Mouse (Mus musculus) gastrocnemius, postnatal 10 days (tissue): ENCODE results near the gene Ttc34. TPM values are rescaled to one million over a fixed set of nuclear protein-coding genes. Genes with fewer than 3 reads are reported as not detected.
A peak's percentile ranks its signal among the peaks of the same experiment; 100 is the strongest.

ENCODE experiments used
- DNase-seq: peaks from one replicate; pipeline ENCODE4 v3.0.0; 2021; ENCODE audit warnings: mixed read lengths
- total RNA-seq, 2 experiments: library from RNA; stranded (reverse); gene quantifications; 2 replicates each; pipeline ENCODE4 v1.2.3; 2021

The Ttc34 gene
- total RNA-seq, 2 experiments from 2014 or later = not detected

DNA sequence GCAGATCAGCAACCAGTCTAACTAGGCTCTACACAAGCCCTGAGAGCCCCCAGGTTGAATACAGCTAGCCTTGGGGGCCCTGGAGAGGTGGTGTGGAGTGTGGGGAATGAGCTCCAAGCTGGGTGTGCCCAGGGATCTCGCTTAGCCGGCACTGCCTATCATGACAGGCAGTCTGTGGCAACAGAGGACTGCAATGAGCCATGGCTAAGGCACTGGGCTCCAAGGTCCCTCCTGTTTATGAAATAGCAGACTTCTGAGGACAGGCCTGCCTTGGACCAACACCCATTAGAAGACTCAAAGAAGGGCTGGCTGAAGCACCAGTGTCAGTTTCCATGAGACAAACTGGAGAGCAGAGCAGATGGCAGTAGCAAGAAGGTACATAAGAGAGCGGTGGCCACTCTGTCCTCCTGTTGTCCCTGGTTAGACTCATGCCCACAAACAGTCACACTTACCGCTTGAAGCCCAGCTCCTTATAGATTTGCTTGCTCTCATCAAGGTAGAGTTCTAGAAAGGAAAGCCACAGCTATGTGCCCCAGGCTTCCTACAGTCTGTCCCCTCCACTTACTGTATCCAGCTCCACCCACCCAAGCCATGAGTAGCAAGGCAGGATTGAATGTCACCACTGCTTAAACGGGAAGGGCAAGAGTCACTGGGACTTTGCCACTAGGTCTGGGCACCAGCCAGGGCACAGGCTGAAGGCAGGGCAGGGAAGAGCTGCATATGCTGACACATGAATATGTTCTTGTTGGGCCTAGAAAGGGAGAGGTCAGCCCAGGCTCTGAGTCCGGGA, 60.6 kb downstream of the Ttc34 start:
- DNase-seq = peak; percentile 36

DNA sequence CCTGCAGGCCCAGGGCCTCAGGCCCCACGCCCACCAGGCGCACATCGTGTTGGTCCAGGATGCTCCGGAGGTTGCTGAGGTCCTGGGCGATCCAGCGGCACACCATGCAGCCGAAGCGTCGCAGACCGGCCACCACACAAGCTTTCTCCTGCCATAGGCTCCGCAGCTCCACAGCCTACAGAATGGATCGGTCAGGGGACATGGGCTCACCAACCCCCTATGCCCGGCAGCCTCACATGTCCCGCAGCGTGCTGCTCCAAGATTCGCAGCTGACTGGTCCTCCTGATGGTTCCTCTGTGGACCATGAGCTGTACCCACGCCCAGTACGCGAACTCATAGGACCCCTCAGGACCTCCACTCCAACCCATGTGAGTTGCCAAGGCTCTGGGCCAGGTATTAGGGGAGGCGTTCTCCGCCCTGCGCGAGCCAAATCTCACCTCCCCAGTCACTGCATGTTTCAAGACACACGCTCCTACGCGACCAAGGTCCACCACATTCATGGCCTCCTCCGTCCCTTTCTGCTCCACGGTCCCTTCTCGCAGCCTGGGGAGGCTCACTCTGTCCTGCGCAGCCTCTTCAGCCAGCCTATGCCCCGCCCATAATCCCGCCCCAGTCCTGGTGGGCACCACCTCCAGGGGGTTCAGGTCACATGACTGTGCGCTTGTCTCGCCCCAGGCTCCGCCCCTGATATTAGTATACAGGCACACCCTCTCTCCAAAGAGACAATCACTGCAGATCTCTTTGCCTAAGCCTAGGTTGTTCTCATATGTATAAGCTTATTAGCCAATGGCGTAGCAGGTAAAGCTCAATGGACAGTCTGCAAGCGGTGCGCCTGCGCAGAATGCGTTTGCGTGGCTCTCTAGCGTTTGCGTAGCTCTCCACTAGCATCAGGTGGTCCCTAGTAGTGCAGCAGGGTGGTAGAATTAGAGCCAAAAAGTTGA, 61.5 kb downstream of the Ttc34 start, which contains the start of gene Fam213b:
Gene Fam213b, minus strand, starts transcription at position 630 of the 941 bp plus-strand sequence.
- DNase-seq = peak; percentile 68

DNA sequence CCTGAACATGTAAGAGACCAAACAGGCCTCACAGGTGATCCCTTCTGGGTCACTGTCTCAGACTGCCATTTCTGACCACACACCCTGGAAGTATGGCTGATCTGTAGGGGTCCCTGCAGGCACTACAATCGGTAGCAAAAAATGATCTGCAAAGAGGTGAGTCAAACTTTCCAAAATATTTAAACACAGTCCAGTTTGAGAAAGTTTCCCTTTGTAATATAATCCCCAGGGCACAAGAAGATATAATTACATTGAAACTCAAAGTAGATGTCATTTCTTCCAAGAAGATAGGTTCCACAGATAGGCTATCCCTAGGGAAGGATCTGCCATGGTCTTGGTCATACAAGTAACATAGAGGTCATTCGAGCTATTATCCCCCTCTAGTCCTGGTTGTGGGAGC, 65.1 kb downstream of the Ttc34 start:
- DNase-seq = no peak

DNA sequence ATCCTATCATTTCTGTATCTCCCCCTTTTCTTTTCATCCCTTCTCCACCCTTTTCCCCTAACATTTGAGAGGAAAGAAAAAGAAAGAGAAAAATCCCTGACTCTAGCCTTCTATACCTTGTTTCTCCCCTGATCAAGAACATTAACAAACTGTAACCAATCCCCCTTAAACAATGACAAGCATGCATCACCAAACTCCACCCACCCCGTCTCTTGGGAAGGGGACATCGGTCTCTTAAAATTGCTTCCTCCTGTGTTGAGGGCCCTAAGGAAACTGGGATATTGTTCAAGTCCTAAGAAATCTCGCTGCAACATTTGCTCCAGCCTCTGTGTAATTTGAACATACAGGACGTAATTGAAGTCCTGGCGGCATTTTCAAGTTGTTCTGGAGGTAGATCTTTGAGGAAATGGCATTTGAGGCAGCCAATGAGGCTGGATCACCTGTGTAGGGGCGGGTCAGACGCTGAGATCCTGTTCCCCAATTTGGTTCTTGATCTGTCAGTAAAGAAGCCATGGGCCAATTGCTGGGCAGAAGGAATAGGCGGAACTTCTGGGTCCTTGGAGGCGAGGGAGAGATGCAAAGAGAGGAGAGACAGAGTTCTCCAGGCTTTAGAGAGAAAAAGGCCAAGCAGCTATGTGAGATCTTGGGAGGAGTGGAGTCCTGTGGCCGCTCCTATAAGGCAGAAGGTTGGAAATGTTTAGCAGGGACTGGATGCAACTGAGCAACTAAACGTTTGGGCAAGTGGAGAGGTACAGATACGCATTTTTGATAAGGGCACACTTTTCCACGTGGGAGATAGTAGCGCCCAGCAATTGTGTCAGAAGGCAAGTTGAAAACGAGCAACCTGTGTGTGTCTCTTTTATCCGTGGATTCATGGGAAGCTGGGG, 67.2 kb downstream of the Ttc34 start:
- no peak for DNase-seq

DNA sequence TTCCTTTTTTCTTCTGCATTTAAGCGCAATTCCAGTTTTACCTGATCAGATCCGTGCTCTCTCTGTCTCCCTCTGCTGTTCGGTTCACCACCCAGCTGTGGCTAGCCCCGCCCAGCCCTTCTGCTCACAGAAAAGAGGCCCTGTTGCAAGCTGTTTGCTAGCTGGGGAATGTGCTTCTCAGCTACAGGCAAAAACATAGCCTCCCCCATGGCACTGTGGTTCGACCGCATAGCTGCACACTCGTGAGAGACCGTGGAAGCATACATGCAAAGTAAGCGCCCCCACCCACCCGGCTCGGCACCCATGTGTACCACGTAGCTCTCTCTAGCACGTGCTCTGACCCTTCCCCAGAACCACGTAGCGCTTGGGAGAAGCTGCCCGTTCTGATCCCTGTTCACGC, 70.6 kb downstream of the Ttc34 start:
- DNase-seq = peak; percentile 68

DNA sequence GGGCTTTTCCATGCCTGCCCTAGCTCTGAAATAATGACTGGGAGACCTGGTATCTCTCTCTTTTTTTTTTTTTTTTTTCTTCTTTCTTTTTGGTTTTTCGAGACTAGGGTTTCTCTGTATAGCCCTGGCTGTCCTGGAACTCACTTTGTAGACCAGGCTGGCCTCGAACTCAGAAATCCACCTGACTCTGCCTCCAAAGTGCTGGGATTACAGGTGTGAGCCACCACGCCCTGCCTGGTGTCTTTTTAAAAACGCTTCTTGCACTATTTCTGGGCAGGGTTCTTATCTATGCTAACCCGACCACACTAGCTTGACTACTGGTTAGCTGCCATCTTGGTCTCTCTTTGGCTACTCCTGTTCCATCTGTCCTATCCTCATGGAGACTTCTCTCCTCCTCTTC, 71.2 kb downstream of the Ttc34 start:
- no peak for DNase-seq

DNA sequence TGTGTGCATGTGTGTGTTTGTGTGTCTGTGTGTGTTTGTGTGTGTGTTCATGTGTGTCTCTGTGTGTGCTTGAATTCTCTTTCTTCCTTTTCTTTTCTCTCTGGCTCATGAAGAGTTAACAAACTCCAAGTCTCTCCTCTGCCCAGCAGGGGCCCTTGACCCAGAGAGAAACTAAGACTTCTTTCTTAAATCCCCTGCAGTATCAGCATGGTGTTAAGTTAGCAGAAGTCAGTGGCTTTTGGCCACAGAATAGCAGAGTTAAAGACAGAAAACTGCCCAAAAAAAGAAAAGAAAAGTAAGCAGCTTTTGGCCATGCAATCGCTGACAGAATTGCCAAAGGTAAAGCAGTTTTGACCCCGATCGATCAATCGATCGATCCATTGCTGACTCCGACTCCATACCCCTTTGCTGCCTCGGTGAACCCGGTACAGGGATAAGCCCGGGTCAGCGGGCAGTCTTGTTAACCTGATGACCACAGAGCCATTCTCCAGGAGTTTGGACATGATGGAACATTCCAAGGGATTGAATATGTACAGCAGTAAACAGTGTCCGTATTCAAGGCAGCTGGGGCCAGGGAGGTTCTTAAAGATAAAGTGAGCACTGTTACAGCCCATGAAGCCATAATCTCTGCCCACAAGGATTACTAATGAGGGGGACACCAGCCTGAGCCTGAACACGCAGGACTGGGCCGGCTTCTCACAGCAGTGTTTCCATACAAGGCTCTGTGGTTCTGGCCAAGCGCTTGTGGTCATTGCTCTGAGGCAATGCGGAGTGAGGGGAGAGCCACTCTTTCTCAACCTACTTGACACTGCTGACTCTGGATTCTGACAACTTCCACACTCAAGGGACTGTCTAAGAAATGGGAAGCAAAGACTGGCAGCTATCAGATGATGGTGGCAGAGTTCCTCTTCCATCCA, 73.6 kb downstream of the Ttc34 start:
- no peak for DNase-seq

DNA sequence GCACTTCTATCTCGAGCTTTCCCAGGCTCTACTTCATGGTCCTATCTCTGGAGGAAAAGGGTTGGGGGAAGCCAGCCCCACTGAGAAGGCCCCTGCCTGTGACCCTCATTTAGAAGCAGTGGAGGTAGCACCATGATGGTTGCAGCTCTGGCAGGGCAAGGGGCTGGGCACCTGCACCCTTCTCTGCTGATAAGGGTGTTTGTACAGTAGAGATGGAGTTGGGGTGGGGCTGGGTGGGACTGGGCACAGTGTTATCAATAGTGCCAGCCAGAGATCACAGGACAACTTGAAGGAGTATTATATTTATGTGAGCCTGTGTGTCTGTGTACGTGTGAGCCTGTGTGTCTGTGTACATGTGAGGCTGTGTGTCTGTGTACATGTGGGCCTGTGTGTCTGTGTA, 74.4 kb downstream of the Ttc34 start:
- DNase-seq = no peak

DNA sequence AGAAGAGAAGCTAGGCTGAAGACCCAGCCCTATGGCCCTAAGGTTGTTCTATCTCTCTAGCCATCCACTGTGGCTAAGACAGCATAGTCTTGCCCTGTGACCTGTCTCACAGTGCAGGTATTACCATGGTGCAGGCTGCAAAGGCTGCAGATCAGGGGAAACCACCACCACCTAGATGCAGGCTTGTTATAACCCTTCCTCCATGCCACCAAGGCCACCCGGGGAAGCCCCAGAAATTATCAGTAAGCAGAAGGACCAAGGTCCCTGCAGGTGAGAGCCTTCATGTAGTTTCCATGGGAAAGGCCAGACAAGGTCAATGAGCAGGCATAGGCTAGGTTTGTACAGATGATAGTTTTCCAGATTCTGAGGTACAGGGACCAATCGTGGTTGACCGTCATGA, 76.6 kb downstream of the Ttc34 start:
- no peak for DNase-seq

DNA sequence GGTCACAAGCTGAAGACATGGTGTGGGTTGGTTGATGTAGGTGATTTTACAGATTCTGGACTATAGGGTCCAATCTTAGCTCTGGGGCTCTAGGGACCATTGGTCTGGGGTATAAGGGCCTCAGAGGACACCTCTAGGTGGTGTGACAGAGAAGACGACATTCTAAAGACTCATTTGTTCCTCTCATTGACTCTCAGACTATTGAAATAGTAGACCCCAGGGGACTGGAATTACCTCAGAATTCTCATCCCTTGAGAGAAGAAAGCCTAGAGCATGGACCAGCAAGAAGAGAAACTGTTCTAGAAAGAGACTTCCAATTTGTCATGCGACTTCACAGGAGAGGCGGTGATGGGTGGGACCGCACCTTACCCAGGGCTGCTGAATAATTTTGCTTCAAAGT, 77.0 kb downstream of the Ttc34 start:
- DNase-seq = no peak

DNA sequence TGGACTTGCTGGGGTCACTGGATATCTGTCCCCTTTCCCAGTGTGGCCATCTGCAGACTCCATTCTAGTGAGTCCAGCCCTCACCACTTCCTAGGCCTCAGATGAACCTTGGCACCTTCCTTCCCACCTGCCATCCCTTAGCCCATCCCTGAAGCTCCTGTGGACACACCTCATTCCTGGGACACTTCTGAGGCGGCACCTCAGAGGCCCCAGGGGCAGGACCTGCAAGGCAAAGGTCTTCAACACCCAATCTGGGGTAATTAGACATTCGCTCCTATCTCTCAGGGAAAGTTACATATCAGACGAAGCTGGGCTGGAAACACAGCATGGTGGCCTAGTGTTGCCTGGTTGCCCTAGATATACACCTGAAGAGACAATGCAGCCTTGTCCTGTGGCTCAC, 77.4 kb downstream of the Ttc34 start:
- DNase-seq = no peak

DNA sequence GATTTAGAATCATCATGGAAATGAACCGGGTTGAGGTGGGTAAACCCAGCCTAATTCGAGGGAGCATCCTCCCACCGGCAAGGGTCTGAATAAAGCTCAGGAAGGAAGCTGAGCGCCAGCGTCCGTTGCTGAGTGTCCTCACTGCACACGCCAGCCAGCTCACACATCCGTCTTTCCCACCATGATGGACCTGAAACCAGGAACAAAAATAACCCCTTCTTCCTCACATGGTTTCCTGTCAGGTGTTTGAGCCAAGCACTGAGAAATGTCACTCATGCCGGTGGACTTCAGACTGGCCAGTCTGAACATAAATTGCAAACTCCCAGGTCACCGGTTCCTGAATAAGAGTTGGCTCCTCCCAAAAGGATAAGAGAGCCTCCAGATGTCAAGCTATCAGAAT, 78.0 kb downstream of the Ttc34 start:
- no peak for DNase-seq

DNA sequence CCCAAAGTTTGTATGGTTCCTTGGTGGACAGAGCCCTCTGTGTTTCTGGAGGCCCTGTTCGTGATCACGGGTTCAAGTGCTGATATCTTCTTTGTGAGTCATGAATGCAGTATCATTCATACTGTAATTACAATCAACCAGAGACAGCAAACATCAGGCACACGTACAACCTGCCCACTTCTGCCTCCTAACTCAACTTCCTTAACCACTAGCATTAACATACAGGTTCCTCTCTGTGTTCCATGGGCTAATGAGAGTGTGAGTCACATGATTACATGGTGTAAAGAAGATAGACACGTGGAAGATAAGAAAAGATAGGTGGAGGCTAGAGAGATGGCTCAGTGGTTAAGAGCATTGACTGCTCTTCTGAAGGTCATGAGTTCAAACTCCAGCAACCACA, 79.4 kb downstream of the Ttc34 start:
- no peak for DNase-seq

Other genes with a start within 250 kb of the Ttc34 start
- 1 to 10 TPM; 2.7 to 4.1 TPM for gene Prdm16, start 200.6 kb upstream of the Ttc34 start, total RNA-seq
- gene Actrt2, start 169.6 kb upstream of the Ttc34 start, total RNA-seq = not detected
- under 1 TPM; 0.68 to 0.78 TPM for gene Mmel1, start 32.1 kb downstream of the Ttc34 start, total RNA-seq
- 100 to 1,000 TPM; 121 to 143 TPM for gene Fam213b, start 61.7 kb downstream of the Ttc34 start, total RNA-seq
- 1 to 10 TPM; 1.8 to 4.2 TPM for gene Tnfrsf14, start 91.1 kb downstream of the Ttc34 start, total RNA-seq
- under 1 TPM in 1 of 2 experiments, not detected in 1; 0.36 TPM for gene Hes5, start 123.5 kb downstream of the Ttc34 start, total RNA-seq
- gene Pank4, start 126.7 kb downstream of the Ttc34 start, total RNA-seq = 10 to 100 TPM; 26.1 to 28.7 TPM
- gene Plch2, start 219.3 kb downstream of the Ttc34 start, total RNA-seq = under 1 TPM; 0.09 to 0.14 TPM
- gene Pex10, start 229.6 kb downstream of the Ttc34 start, total RNA-seq = 10 to 100 TPM; 10.5 to 13.6 TPM
- gene Rer1, start 248.9 kb downstream of the Ttc34 start, total RNA-seq = 10 to 100 TPM; 49.0 to 58.1 TPM
- 1 to 10 TPM; 2.6 to 4.3 TPM for gene Morn1, start 249.1 kb downstream of the Ttc34 start, total RNA-seq